Mouse (Mus musculus) CD8-positive naive resting alpha-beta T cell, adult 57 days (primary cell): ENCODE data around the gene Ttc22. TPM values are rescaled to one million over a fixed set of nuclear protein-coding genes. Genes with fewer than 3 reads are reported as not detected.

Experiments
- total RNA-seq: library from RNA; stranded (reverse); gene quantifications from one replicate; pipeline ENCODE4 v1.2.4, GENCODE M21; 2023

The Ttc22 gene
- not detected for total RNA-seq

GRCm38 (mm10) chr4:106622030-106622493 is at the start of gene Ttc22:
TSS of gene Ttc22 (plus strand) at chr4:106622432.

GRCm38 (mm10) chr4:106617056-106617455 is 5.2 kb upstream of the Ttc22 start, which contains the start of gene Lexm:
TSS of gene Lexm (minus strand) at chr4:106617241.

DNA sequence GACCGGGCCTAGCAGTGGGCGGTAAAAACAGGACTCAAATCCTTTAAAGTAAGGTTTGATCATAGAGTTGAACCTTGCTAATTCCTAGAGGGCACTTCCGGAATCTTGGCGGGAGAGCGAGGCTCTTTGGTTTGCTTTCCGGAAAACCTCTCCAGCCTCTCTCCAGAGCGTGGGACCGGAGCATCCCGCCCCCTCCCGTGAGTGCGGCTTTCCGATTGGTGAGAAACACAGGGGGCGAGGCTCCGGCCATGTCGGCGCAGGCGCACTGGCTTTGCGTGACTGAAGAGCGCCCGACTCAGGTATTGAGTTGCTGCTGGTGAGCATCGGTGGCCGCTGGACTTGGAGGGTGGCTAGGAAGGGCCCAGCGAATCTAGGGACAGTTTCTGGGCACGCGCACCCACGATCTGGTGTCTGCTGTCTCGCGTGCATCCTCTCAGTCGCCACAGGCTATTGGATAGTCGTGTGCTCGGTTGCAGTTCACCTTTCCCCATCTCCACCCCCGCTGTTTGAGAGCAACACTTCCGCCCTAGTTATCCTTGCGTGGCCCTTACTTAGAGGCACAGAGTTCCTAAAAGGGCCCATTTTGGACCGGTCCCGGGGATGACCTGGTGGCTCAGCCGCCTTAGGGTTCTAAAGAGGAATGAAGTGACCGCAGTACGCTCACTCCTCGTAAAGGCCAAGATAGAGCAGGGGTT is 28.7 kb downstream of the Ttc22 start, which contains the start of gene Pars2:
Gene Pars2, plus strand, starts transcription at position 237 of the 695 bp plus-strand sequence.

DNA sequence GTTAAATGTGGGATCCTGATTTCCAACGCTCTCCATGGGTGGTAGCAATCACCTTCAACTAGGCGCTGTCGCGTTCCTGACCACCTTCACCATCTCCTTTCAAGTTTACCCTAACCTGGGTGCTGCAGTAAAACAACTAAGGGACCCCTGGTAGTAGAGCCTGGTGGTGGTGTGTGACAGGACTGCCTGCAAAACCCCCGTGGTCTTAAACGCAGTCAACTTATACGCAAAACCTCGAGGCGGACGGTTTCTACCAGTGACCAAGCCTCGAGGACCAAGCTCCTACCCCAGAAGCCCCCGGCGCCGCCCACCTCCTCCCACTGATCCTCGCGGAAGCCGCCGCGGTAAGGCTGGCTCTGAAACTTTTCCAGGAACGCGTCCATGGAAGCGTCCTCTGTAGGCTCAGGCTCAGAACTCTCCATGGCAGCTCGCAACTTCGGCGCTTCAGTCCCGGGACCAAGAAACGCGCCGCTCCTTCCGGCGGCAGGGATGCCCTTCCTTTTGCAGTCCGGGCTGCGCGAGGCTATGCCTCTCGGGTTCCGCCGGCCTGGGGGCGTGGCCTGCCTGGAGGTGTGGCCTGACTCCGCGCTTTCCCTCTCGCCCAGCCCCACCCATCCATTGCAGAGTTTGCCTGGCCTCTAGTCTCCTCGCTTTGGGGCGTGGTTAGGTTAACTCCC is 56.3 kb downstream of the Ttc22 start, which contains the start of gene Ttc4:
Gene Ttc4, minus strand, starts transcription at position 503 of the 677 bp plus-strand sequence.

Other genes with a start within 250 kb of the Ttc22 start
- gene Pcsk9, start 158.1 kb upstream of the Ttc22 start, total RNA-seq: 0.18 TPM
- not detected for gene Bsnd, start 130.1 kb upstream of the Ttc22 start, total RNA-seq
- gene Dhcr24, start 61.4 kb upstream of the Ttc22 start, total RNA-seq: 13.0 TPM
- gene Lexm, start 5.2 kb upstream of the Ttc22 start, total RNA-seq: not detected
- gene Pars2, start 28.6 kb downstream of the Ttc22 start, total RNA-seq: 6.3 TPM
- 32.1 TPM for gene Ttc4, start 56.5 kb downstream of the Ttc22 start, total RNA-seq
- gene Mroh7, start 108.5 kb downstream of the Ttc22 start, total RNA-seq: not detected
- not detected for gene Fam151a, start 111.5 kb downstream of the Ttc22 start, total RNA-seq
- gene Acot11, start 182.6 kb downstream of the Ttc22 start, total RNA-seq: 3.2 TPM